ENCODE assay signal across 16 mouse cellular contexts in the genomic region with DNA sequence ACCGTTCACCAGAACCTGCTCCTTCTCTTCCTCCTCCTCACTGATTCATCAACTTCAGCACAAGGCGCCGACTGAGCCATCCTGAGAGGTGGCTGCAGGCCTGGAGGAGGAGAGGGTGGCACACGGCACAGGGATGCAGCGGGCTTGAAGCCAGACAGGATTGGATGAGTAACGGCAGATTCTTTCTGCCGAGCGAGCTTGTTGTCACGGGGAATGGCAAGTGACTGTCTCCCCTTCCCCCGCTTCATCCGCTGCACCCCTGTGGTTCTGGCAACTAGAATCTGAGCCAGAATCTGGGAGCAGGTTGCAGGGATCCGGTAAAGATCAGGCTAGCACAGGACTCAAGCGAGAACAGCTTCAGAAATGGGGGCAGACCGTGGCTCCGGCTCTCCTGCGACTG. TPM values are rescaled to one million over a fixed set of nuclear protein-coding genes. Genes with fewer than 3 reads are reported as not detected.
A peak's percentile ranks its signal among the peaks of the same experiment; 100 is the strongest.
DNase-seq lines count a peak whose midpoint lies in the region; ATAC-seq and TF ChIP-seq lines count a peak whose summit lies in the region.
"Had no signal": no experiment of that assay in that cellular context is flagged by ENCODE, and none has a peak within 500 bp of the region (broad histone marks: within the 10 kb centered on the region; RNA-seq: fewer than 3 reads in every experiment).

No protein-coding gene starts in this region.

- H3K36me3 ChIP-seq in forebrain, postnatal 0 days (ENCODE audit: insufficient read depth): no peaks in the 10 kb centered on the region
- no peaks in the 10 kb centered on the region for H3K36me3 ChIP-seq in forebrain, embryonic 11.5 days (ENCODE audit: control insufficient read depth, insufficient read depth, low read length)
- no peaks in the 10 kb centered on the region for H3K36me3 ChIP-seq in forebrain, embryonic 14.5 days (ENCODE audit: control insufficient read depth, insufficient read depth, low read length)
- H3K36me3 ChIP-seq: limb, embryonic 15.5 days had no signal

- TF ChIP-seq POLR2A in cerebellum, adult 2 months (IDR thresholded peaks at IDR 0.05; ENCODE audit: borderline replicate concordance, insufficient read depth, low read length): 0 out of 2 replicates have a peak, but pooled peaks have one; percentile 10

- peaks cover 14% of the 10 kb centered on the region for H3K27me3 ChIP-seq in forebrain, postnatal 0 days (ENCODE audit: insufficient read depth, low read length)
- H3K27me3 ChIP-seq in forebrain, embryonic 11.5 days (ENCODE audit: control insufficient read depth, insufficient read depth, low read length): peaks cover 40% of the 10 kb centered on the region
- no peaks in the 10 kb centered on the region for H3K27me3 ChIP-seq in cerebellum, adult 2 months (ENCODE audit: control insufficient read depth, insufficient read depth, low read length)
- H3K27me3 ChIP-seq in forebrain, embryonic 14.5 days (replicated peaks; ENCODE audit: control insufficient read depth, insufficient read depth, low read length): peaks cover 21% of the 10 kb centered on the region

- no peak overlapping the region for H3K4me2 ChIP-seq in forebrain, postnatal 0 days (ENCODE audit: low read depth)
- no peak overlapping the region for H3K4me2 ChIP-seq in forebrain, embryonic 11.5 days (ENCODE audit: low read depth, low read length, severe bottlenecking)
- H3K4me2 ChIP-seq in forebrain, embryonic 14.5 days (ENCODE audit: low read length): no peak overlapping the region
- H3K4me2 ChIP-seq: limb, embryonic 15.5 days had no signal

- peak; percentile 26 for DNase-seq in forebrain, postnatal 0 days
- DNase-seq in forebrain, embryonic 11.5 days (ENCODE audit: low spot score): no peak
- DNase-seq in cerebellum, adult 2 months: peak; percentile 58 to 69
- DNase-seq in layer of hippocampus, adult 8-10 months (ENCODE audit: low spot score in 2 of 2): peak; percentile 78 to 79
- DNase-seq in left cerebral cortex, postnatal 4 days: peak; percentile 56
- no peak for DNase-seq in thymus, postnatal 10 days (ENCODE audit: low spot score in 2 of 2)
- DNase-seq in forebrain, embryonic 14.5 days (ENCODE audit: low spot score): no peak
- no peak for DNase-seq in thymus, postnatal 36 days
- DNase-seq: adrenal gland, adult 8-10 months; embryo, embryonic 11 days; heart, adult 18-20 months; heart, postnatal 4 days had no signal

- no peak overlapping the region for H3K27ac ChIP-seq in forebrain, postnatal 0 days (ENCODE audit: low read depth, low read length)
- H3K27ac ChIP-seq in forebrain, embryonic 11.5 days (ENCODE audit: low read depth, low read length): no peak overlapping the region
- H3K27ac ChIP-seq in cerebellum, adult 2 months (ENCODE audit: insufficient read depth, low read length): peak overlapping the region; percentile 18
- no peak overlapping the region for H3K27ac ChIP-seq in forebrain, embryonic 14.5 days (ENCODE audit: low read depth, low read length)
- H3K27ac ChIP-seq: limb, embryonic 15.5 days; macrophage had no signal

- no peak for TF ChIP-seq CTCF in forebrain, postnatal 0 days (IDR thresholded peaks at IDR 0.05; ENCODE audit: low read depth)
- TF ChIP-seq CTCF in cerebellum, adult 2 months (IDR thresholded peaks at IDR 0.05; ENCODE audit: borderline replicate concordance, insufficient read depth, low read depth, low read length): no peak

- H3K4me1 ChIP-seq in forebrain, postnatal 0 days (ENCODE audit: insufficient read depth): peaks cover 5% of the 10 kb centered on the region
- peaks cover 8% of the 10 kb centered on the region for H3K4me1 ChIP-seq in forebrain, embryonic 11.5 days (replicated peaks; ENCODE audit: control insufficient read depth, insufficient read depth, low read length)
- H3K4me1 ChIP-seq in cerebellum, adult 2 months (ENCODE audit: control insufficient read depth, insufficient read depth, low read length): peaks cover 10% of the 10 kb centered on the region
- H3K4me1 ChIP-seq in forebrain, embryonic 14.5 days (ENCODE audit: control insufficient read depth, insufficient read depth, low read length): peaks cover 7% of the 10 kb centered on the region

- H3K9me3 ChIP-seq in forebrain, postnatal 0 days (ENCODE audit: low read length): no peaks in the 10 kb centered on the region
- H3K9me3 ChIP-seq in forebrain, embryonic 11.5 days (ENCODE audit: control insufficient read depth, low read length): no peaks in the 10 kb centered on the region
- H3K9me3 ChIP-seq in forebrain, embryonic 14.5 days (replicated peaks; ENCODE audit: control insufficient read depth, low read length): no peaks in the 10 kb centered on the region
- H3K9me3 ChIP-seq: limb, embryonic 15.5 days had no signal

- intact Hi-C loops in left cerebral cortex, postnatal 4 days (cut with DNase I): no loop called here

- no peak for ATAC-seq in forebrain, postnatal 0 days
- ATAC-seq in forebrain, embryonic 11.5 days (replicated peaks; ENCODE audit: low FRiP score): no peak
- no peak for ATAC-seq in forebrain, embryonic 14.5 days

- H3K4me3 ChIP-seq in forebrain, postnatal 0 days (ENCODE audit: low read depth, low read length): no peak overlapping the region
- H3K4me3 ChIP-seq in forebrain, embryonic 11.5 days (ENCODE audit: low read depth, low read length): no peak overlapping the region
- peak overlapping the region; percentile 7 for H3K4me3 ChIP-seq in cerebellum, adult 2 months (replicated peaks; ENCODE audit: insufficient read depth, low read depth, low read length)
- no peak overlapping the region for H3K4me3 ChIP-seq in forebrain, embryonic 14.5 days (ENCODE audit: low read depth, low read length)
- H3K4me3 ChIP-seq: limb, embryonic 15.5 days had no signal

- 34% methylated on average over 16 of the region's 16 CpGs for WGBS in forebrain, postnatal 0 days
- WGBS in forebrain, embryonic 11.5 days: 48% methylated on average over 16 of the region's 16 CpGs
- 18% methylated on average over 16 of the region's 16 CpGs for WGBS in cerebellum, adult 2 months
- WGBS in forebrain, embryonic 14.5 days: 52% methylated on average over 15 of the region's 16 CpGs

- H3K9ac ChIP-seq in forebrain, postnatal 0 days: no peak overlapping the region
- H3K9ac ChIP-seq in forebrain, embryonic 11.5 days (ENCODE audit: low read length): no peak overlapping the region
- no peak overlapping the region for H3K9ac ChIP-seq in forebrain, embryonic 14.5 days (ENCODE audit: low read length)
- H3K9ac ChIP-seq: limb, embryonic 15.5 days had no signal

RNA-seq across cellular contexts. Expression of gene Lyzl4, which starts 2.1 kb away (rescaled TPM):
- total RNA-seq in forebrain, postnatal 0 days (2014; rRNA removed): 0.46 TPM in 1 of 2 replicates, not detected in the other
- 0.25 TPM in 1 of 2 replicates, not detected in the other for polyA plus RNA-seq in forebrain, postnatal 0 days (2015; fragmentation: Nextera tagmentation; extraction: Ambion mirVana)
- not detected in 2 replicates for polyA plus RNA-seq in forebrain, embryonic 11.5 days (2014; fragmentation: Nextera tagmentation; extraction: Ambion mirVana)
- 0.38 and 0.63 TPM in 2 replicates for polyA plus RNA-seq in cerebellum, adult 2 months (2012; rRNA removed)
- total RNA-seq in layer of hippocampus, adult 8-10 months (2022): 1 to 10 TPM in 3 of 4 experiments, under 1 TPM in 1; 0.80 to 4.4 (median 3.2) TPM
- total RNA-seq in left cerebral cortex, postnatal 4 days (2021): under 1 TPM; 0.42 to 0.98 TPM
- 0.18 TPM in 1 of 2 replicates, not detected in the other for polyA plus RNA-seq in forebrain, embryonic 14.5 days (2014; fragmentation: Nextera tagmentation; extraction: Ambion mirVana)
- total RNA-seq: heart, adult 18-20 months; MEL had no signal

RNA-seq across cellular contexts. Expression of gene Vipr1, which starts 2.7 kb away (rescaled TPM):
- 0.48 and 1.5 TPM in 2 replicates for total RNA-seq in forebrain, postnatal 0 days (2014; rRNA removed)
- 0.34 and 0.89 TPM in 2 replicates for polyA plus RNA-seq in forebrain, postnatal 0 days (2015; fragmentation: Nextera tagmentation; extraction: Ambion mirVana)
- polyA plus RNA-seq in forebrain, embryonic 11.5 days (2014; fragmentation: Nextera tagmentation; extraction: Ambion mirVana): 0.59 and 0.76 TPM in 2 replicates
- 5.2 and 9.3 TPM in 2 replicates for polyA plus RNA-seq in cerebellum, adult 2 months (2012; rRNA removed)
- 10 to 100 TPM; 17.8 to 20.5 (median 18.4) TPM for total RNA-seq in layer of hippocampus, adult 8-10 months (2022)
- total RNA-seq in left cerebral cortex, postnatal 4 days (2021): 1 to 10 TPM; 3.1 to 5.5 TPM
- 0.38 and 0.46 TPM in 2 replicates for polyA plus RNA-seq in forebrain, embryonic 14.5 days (2014; fragmentation: Nextera tagmentation; extraction: Ambion mirVana)
- total RNA-seq: MEL had no signal
- polyA plus RNA-seq: kidney, embryonic 14.5 days had no signal

Comparison
In these comparisons a context has a peak if more than half of its experiments do, and no peak if none do; other contexts are left out.
1. DNase-seq: peak in forebrain, postnatal 0 days (single experiment), cerebellum, adult 2 months (2 of 2), layer of hippocampus, adult 8-10 months (2 of 2) and left cerebral cortex, postnatal 4 days (single experiment); none in forebrain, embryonic 11.5 days (single experiment), thymus, postnatal 10 days (0 of 2), forebrain, embryonic 14.5 days (single experiment) and thymus, postnatal 36 days (0 of 2).